9 mouse cellular contexts compared by ENCODE assay signal in genomic region chrX:51736450-51736849, GRCm38 (mm10). TPM values are rescaled to one million over a fixed set of nuclear protein-coding genes. Genes with fewer than 3 reads are reported as not detected.
DNase-seq lines count a peak whose midpoint lies in the region; ATAC-seq and TF ChIP-seq lines count a peak whose summit lies in the region.
"Had no signal": no experiment of that assay in that cellular context is flagged by ENCODE, and none has a peak within 500 bp of the region (broad histone marks: within the 10 kb centered on the region; RNA-seq: fewer than 3 reads in every experiment).

No protein-coding gene starts in this region.

- H3K79me2 ChIP-seq in MEL (ENCODE audit: control insufficient read depth, insufficient read depth, low read length, poor library complexity), result no peaks in the 10 kb centered on the region

- TF ChIP-seq EP300 in MEL (IDR thresholded peaks at IDR 0.05; ENCODE audit: low read depth in 1 of 2, low read length in 2 of 2), result no peak

- TF ChIP-seq RAD21 in MEL (IDR thresholded peaks at IDR 0.05; ENCODE audit: low read depth, low read length), result peak; percentile 48

- H3K9me3 ChIP-seq in kidney, embryonic 14.5 days (ENCODE audit: control insufficient read depth, low read length), result peaks cover 3% of the 10 kb centered on the region; the same call in 1 of the 2 replicates
- H3K9me3 ChIP-seq in MEL (replicated peaks; ENCODE audit: insufficient read depth, low read length), result no peaks in the 10 kb centered on the region
- H3K9me3 ChIP-seq in neural tube, embryonic 11.5 days (ENCODE audit: control insufficient read depth, low read length), result no peaks in the 10 kb centered on the region

- WGBS in kidney, embryonic 14.5 days, result 82% methylated on average over 2 of the region's 2 CpGs
- WGBS in neural tube, embryonic 11.5 days, result 79% methylated on average over 2 of the region's 2 CpGs

- TF ChIP-seq CTCF in MEL (IDR thresholded peaks at IDR 0.05 in 2 of 3, conservative IDR thresholded peaks at IDR 0.05 in 1 of 3; ENCODE audit: control insufficient read depth in 1 of 3, insufficient read depth in 1 of 3, low read depth in 2 of 3, low read length in 3 of 3, poor library complexity in 1 of 3, severe bottlenecking in 1 of 3), result peak; percentile 51 to 59 (median 58)

- H3K36me3 ChIP-seq in kidney, embryonic 14.5 days (ENCODE audit: control insufficient read depth, insufficient read depth, low read length), result no peaks in the 10 kb centered on the region
- H3K36me3 ChIP-seq in MEL (ENCODE audit: control insufficient read depth in 1 of 2, insufficient read depth in 2 of 2, low read length in 2 of 2), result no peaks in the 10 kb centered on the region
- H3K36me3 ChIP-seq in neural tube, embryonic 11.5 days (ENCODE audit: control insufficient read depth, insufficient read depth, low read length), result no peaks in the 10 kb centered on the region

- ATAC-seq in kidney, embryonic 14.5 days (ENCODE audit: low FRiP score, low TSS enrichment), result no peak
- ATAC-seq in frontal cortex, adult (ENCODE audit: low TSS enrichment), result 0 out of 2 replicates have a peak, but pooled peaks have one; percentile 70
- no peak for ATAC-seq in neural tube, embryonic 11.5 days (ENCODE audit: insufficient read depth, low FRiP score, low TSS enrichment)
- ATAC-seq in inflammation-experienced regulatory T-cells, adult 6 months, result no peak

- H3K27ac ChIP-seq in kidney, embryonic 14.5 days (ENCODE audit: low read depth, low read length), result no peak overlapping the region
- no peak overlapping the region for H3K27ac ChIP-seq in MEL (ENCODE audit: control insufficient read depth, low read depth, low read length)
- H3K27ac ChIP-seq in neural tube, embryonic 11.5 days (ENCODE audit: low read depth, low read length), result no peak overlapping the region

- H3K27me3 ChIP-seq in kidney, embryonic 14.5 days (ENCODE audit: control insufficient read depth, insufficient read depth, low read length), result no peaks in the 10 kb centered on the region
- H3K27me3 ChIP-seq in MEL (ENCODE audit: control insufficient read depth in 1 of 2, insufficient read depth in 2 of 2, low read length in 2 of 2), result no peaks in the 10 kb centered on the region
- no peaks in the 10 kb centered on the region for H3K27me3 ChIP-seq in neural tube, embryonic 11.5 days (ENCODE audit: control insufficient read depth, insufficient read depth, low read length)
- H3K27me3 ChIP-seq: megakaryocyte, embryonic 14.5 days had no signal

- no peak overlapping the region for H3K4me3 ChIP-seq in kidney, embryonic 14.5 days (ENCODE audit: low read length)
- no peak overlapping the region for H3K4me3 ChIP-seq in MEL (ENCODE audit: control insufficient read depth in 1 of 2, insufficient read depth in 1 of 2, low read depth in 2 of 2, low read length in 2 of 2)
- H3K4me3 ChIP-seq in neural tube, embryonic 11.5 days (ENCODE audit: low read depth, low read length), result no peak overlapping the region
- H3K4me3 ChIP-seq: megakaryocyte, embryonic 14.5 days had no signal

- TF ChIP-seq POLR2A in MEL (IDR thresholded peaks at IDR 0.05; ENCODE audit: control insufficient read depth in 1 of 2, insufficient read depth in 1 of 2, low read depth in 1 of 2, low read length in 2 of 2, poor library complexity in 1 of 2), result no peak

- H3K9ac ChIP-seq in kidney, embryonic 14.5 days (ENCODE audit: low read depth, low read length), result no peak overlapping the region
- no peak overlapping the region for H3K9ac ChIP-seq in MEL (ENCODE audit: control insufficient read depth, low read depth, low read length, poor library complexity, severe bottlenecking)
- no peak overlapping the region for H3K9ac ChIP-seq in neural tube, embryonic 11.5 days (ENCODE audit: low read length)

- H3K4me2 ChIP-seq in kidney, embryonic 14.5 days (replicated peaks; ENCODE audit: low read depth, low read length), result no peak overlapping the region
- no peak overlapping the region for H3K4me2 ChIP-seq in neural tube, embryonic 11.5 days (ENCODE audit: low read depth)

- H3K4me1 ChIP-seq in kidney, embryonic 14.5 days (ENCODE audit: control insufficient read depth, insufficient read depth, low read length), result no peaks in the 10 kb centered on the region
- H3K4me1 ChIP-seq in MEL (ENCODE audit: control insufficient read depth in 1 of 2, insufficient read depth in 2 of 2, low read length in 2 of 2), result no peaks in the 10 kb centered on the region
- no peaks in the 10 kb centered on the region for H3K4me1 ChIP-seq in neural tube, embryonic 11.5 days (ENCODE audit: control insufficient read depth, insufficient read depth, low read length)
- H3K4me1 ChIP-seq: megakaryocyte, embryonic 14.5 days had no signal

- DNase-seq in kidney, adult 18-20 months, result peak; percentile 52
- peak; percentile 44 for DNase-seq in MEL (ENCODE audit: low read depth, low spot score)
- peak; percentile 69 for DNase-seq in brain, adult 2 months (ENCODE audit: low read depth, low spot score)
- DNase-seq in layer of hippocampus, adult 9-10 months (ENCODE audit: low spot score), result peak; percentile 25
- DNase-seq in neural tube, embryonic 11.5 days (ENCODE audit: low spot score), result peak; percentile 27

TF ChIP-seq in MEL, 35 proteins besides CTCF, POLR2A, EP300 and RAD21:
- peak; percentile 53 for TF ChIP-seq SMC3 (IDR thresholded peaks at IDR 0.05; ENCODE audit: low read depth, low read length)
- TF ChIP-seq ZKSCAN1 (IDR thresholded peaks at IDR 0.05; ENCODE audit: low read depth, low read length), result no peak
TF ChIP-seq in MEL: peak in this region for 1.

RNA-seq across cellular contexts. Expression of gene Hs6st2, which starts 54.8 kb away (rescaled TPM):
- 18.1 and 25.3 TPM in 2 replicates for polyA plus RNA-seq in kidney, embryonic 14.5 days (2014; fragmentation: Nextera tagmentation; extraction: Ambion mirVana)
- total RNA-seq in MEL (2012; rRNA removed), result not detected in 2 replicates
- not detected for polyA plus RNA-seq in MEL (2012; ENCODE audit: insufficient read depth in 1 of 2, insufficient read length in 2 of 2, low read depth in 1 of 2, low replicate concordance in 2 of 2, missing spikeins in 1 of 2)
- polyA plus RNA-seq in neural tube, embryonic 11.5 days (2014; fragmentation: Nextera tagmentation; extraction: Ambion mirVana), result 16.8 and 18.6 TPM in 2 replicates
- under 1 TPM in 1 of 3 experiments, not detected in 2; 0.12 TPM for polyA plus RNA-seq in inflammation-experienced regulatory T-cells, adult 6 months (2017; shearing (Covaris generic))

Comparison
In these comparisons a context has a peak if more than half of its experiments do, and no peak if none do; other contexts are left out.
1. RNA of gene Hs6st2, which starts 54.8 kb away (polyA plus RNA-seq): 18.1 to 25.3 TPM in kidney, embryonic 14.5 days and 16.8 to 18.6 TPM in neural tube, embryonic 11.5 days; not detected in MEL and 0.12 TPM in inflammation-experienced regulatory T-cells, adult 6 months; every median in the first group is over 10 times any median in the second.
2. Peak in every context shown above with its lines, with median percentiles within 50 percentile points of each other: DNase-seq.